Mouse (Mus musculus): ENCODE measurements around the gene Gpr135.
"Not testable (repeated sequence)": the region's sequence is repeated elsewhere in the genome, so short reads cannot be mapped to it uniquely, and the experiment has no call there.

Gpr135 gene

GRCm38 (mm10) chr12:72052571-72052970 lies 18.4 kb downstream of the Gpr135 start:
- no peak for DNase-seq

GRCm38 (mm10) chr12:72050821-72051220 lies 20.1 kb downstream of the Gpr135 start:
- no peak for DNase-seq

DNA sequence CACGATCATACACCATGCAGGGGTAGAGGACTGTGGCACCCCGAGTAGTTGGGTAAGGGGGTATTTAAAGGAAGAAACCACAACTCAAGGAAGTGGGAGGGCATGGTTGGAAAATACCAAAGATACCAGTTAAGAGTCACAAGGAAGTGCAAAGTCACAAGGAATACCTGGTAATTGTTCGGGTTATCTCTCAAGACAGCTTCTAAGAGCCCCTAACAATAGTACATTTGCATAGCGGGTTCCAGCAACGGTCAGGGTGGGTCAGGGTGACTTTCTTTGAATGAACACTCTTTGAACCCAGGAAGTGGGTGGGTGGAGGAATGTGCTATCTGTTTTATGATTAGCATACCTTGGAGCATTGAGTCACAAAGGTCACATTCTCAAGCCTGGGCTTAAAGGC lies 20.8 kb downstream of the Gpr135 start:
- DNase-seq = not testable (repeated sequence)

GRCm38 (mm10) chr12:72047513-72047912 lies 23.4 kb downstream of the Gpr135 start:
- DNase-seq = no peak

GRCm38 (mm10) chr12:72041238-72041637 lies 29.7 kb downstream of the Gpr135 start:
- no peak for DNase-seq

DNA sequence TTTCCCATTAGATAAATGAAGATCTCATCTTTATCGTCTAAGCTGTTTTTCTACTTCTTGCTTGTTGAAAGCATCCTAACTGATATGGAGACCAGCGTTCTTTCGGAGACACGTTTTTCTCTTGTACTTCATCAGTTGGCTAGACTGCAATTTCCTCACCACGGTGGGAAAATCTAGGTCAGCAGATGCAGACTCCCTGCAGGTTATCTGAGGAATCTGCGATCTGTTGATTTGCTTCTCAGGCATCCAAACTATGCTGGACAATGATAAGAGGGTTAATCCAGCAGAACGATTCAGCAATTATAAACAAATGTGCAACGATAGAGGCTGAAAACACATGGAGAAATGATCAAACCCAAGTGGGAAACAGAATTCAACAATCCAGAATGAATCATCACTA lies 31.4 kb downstream of the Gpr135 start:
- DNase-seq = no peak

- DNase-seq = no peak
These were observed 32.1 kb downstream of the Gpr135 start for GRCm38 (mm10) chr12:72038866-72039265.

DNA sequence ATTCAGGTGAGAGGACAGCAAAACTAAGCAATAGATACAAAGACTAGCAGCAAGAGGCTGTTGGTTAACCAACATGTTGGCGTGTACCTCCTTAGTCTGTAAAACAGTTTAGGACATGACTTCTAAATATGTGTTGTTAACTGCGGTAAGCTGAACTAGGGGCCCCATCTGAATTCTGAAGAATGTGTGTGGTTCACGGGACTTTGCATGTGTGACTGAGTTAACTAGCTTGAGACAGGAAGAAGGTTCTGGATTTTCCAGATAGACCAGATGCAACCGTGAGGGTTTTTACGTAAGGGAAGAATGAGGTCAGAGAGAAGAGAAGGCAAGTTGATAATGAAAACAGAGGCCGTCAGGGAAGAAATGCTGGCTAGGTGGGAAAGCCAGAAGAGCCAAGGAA lies 33.9 kb downstream of the Gpr135 start:
- DNase-seq = no peak

- no peak for DNase-seq
These were observed 34.7 kb downstream of the Gpr135 start for GRCm38 (mm10) chr12:72036097-72036661.

DNA sequence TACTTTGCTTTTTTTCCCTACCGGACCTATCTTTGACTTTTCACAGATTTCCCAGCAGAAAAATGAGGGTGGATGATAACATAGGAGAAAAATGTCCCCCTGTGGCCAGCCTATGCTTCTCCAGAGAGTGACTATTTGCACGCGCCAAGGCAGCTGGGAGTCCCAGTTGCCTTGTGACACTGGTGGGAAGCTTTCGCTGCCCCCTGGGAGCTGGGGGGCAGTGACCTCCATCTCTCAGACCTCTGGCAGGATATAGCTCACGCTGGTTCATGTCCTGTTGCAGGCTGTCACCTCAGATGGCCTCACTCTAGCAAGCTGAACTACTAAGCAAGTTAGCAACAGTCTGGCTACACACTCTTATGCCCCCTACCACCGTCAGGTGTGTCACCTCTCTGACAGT lies 39.1 kb downstream of the Gpr135 start:
- DNase-seq = no peak

DNA sequence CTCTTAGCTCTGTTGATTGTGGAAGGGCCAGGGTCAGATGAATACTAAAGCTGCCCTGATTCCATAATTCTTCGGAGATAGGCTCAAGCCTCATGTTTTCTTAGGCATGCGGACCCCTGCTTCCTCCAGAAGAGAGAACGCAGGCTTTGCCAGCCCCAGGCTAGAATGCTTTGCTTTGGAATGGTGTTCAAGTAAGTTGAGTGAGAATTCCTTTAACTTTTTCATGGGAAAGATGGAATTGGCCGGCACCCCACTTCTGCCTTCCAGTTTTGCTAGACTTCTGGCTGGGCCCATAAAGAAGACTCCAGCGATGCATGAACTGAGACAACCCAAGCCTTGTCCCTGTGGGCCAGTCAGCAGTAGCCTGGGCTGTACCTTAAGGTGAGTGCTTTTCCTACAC lies 39.8 kb downstream of the Gpr135 start:
- no peak for DNase-seq

DNA sequence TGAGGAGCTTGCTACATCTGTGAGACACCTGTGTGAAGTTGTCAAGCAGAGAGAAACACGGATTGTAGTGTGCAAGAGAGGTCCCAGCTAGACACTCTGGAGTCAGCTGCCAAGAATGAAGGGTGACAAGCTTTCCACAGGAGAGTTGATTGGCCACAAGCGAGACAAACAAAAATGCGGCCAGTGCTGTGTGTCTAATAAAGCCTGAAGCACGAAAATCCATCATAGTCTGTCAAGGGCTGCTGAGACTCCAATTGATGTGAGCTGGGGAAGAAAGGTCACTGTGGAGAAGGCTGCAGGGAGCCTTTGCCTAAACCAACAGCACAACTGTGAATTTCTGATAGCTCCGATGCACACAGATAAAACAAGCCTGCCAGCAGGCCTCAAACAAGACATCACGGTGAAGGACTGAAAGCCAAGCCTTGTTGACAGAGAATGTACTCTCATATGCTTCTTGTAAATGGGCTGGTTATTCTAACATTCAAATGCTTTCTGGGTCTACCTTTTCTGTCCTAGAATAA lies 45.6 kb downstream of the Gpr135 start:
- DNase-seq = no peak

- no peak for DNase-seq
These were observed 47.4 kb downstream of the Gpr135 start for GRCm38 (mm10) chr12:72023572-72023971.

DNA sequence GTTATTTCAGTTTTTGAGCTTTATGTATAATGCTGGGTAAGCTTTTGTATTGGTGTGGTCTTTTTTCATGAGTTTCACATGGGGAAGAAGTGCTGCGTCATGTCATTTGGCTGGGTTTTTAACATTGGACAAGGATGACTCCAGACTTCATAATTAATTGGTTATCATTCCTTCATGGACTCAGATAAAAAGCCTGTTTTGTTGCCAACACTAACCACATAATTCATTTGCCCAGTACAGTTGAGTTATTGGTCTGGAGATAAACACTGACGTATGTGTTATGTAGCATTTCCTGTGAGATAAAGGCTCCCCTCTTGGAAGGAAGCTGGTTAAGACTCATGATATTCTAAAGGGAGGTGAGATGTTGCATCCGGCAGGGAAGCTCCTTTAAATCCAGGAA lies 48.1 kb downstream of the Gpr135 start:
- no peak for DNase-seq

DNA sequence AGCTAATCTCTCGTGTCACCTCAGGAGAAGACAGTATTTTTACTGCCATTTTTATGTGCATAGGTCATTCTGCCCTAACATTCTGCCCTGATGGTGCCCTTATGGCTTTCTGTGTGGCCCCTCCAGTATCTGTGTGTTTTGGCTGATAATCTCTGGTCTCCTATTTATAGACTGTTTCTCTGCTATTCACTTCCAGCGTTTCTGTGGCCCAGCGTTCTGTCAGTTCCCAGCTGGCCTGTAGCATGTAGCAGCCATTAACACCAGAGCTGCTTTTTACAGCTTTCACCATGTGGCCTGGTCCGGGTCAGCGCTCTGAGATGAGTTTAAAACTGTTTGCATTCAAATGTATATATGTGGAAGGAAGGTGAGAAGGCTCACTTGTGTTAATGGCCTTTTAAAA lies 49.4 kb downstream of the Gpr135 start:
- DNase-seq = no peak

GRCm38 (mm10) chr12:72020285-72020684 lies 50.6 kb downstream of the Gpr135 start:
- no peak for DNase-seq

All from spleen, adult 18-20 months (tissue).